Mouse (Mus musculus) embryonic fibroblast, embryonic 13.5 days (primary cell): ENCODE measurements around the gene Adamtsl1.

Source experiments
- CTCF ChIP-seq: IDR thresholded peaks from 2 replicates; pipeline ENCODE4 v1.5.1; 2011; ENCODE audit warnings: mild to moderate bottlenecking, control low read depth, low read length, moderate library complexity, borderline replicate concordance; ENCODE audit not compliant: insufficient read depth
- POLR2A ChIP-seq: IDR thresholded peaks from 2 replicates; pipeline ENCODE4 v1.6.1; 2011; ENCODE audit warnings: low read depth, mild to moderate bottlenecking, control low read depth, low read length, moderate library complexity

GRCm38 (mm10) chr4:86241854-86242424, 728.0 kb downstream of the Adamtsl1 start:
- TF ChIP-seq CTCF: no peak
- no peak for TF ChIP-seq POLR2A
